Mouse (Mus musculus): ENCODE data around the gene Slc12a5.

- no peak for TF ChIP-seq CTCF (IDR thresholded peaks at IDR 0.05; ENCODE audit: control insufficient read depth, insufficient read depth, insufficient replicate concordance, low read depth, low read length)
- TF ChIP-seq POLR2A (IDR thresholded peaks at IDR 0.05; ENCODE audit: control insufficient read depth, low read depth, low read length) = no peak
Observed at GRCm38 (mm10) chr2:165043729-165044128, 83.1 kb downstream of the Slc12a5 start.

Measured in testis, adult 2 months (tissue).